Mouse (Mus musculus) MEL (cell line): ENCODE measurements around the gene Zer1. TPM values are rescaled to one million over a fixed set of nuclear protein-coding genes. Genes with fewer than 3 reads are reported as not detected.
A peak's percentile ranks its signal among the peaks of the same experiment; 100 is the strongest.

Experiments used
- DNase-seq: peaks from one replicate; pipeline ENCODE4 v3.0.0; 2011; ENCODE audit warnings: low read depth, low spot score
- H3K27ac ChIP-seq: 2 replicates; pipeline ENCODE4 v1.5.1; 2012; ENCODE audit warnings: low read depth, mild to moderate bottlenecking, control low read depth, low read length, moderate library complexity; ENCODE audit not compliant: control insufficient read depth
- H3K27me3 ChIP-seq, 2 experiments: fragments of 150-350 bp in 1 of 2; sonication (generic) in 1 of 2; 2 replicates each; pipeline ENCODE4 v1.6.1; 2012; ENCODE audit warnings: low read length in 2 of 2, mild to moderate bottlenecking in 2 of 2, improper control_type of control experiment in 1 of 2, moderate library complexity in 1 of 2; ENCODE audit not compliant: insufficient read depth in 2 of 2, control insufficient read depth in 1 of 2
- H3K36me3 ChIP-seq, 2 experiments: 2 replicates each; pipeline ENCODE4 v1.6.1; 2012 to 2014; ENCODE audit warnings: low read length in 2 of 2, improper control_type of control experiment in 1 of 2, inconsistent platforms in 1 of 2, mild to moderate bottlenecking in 1 of 2; ENCODE audit not compliant: insufficient read depth in 2 of 2, control insufficient read depth in 1 of 2
- H3K4me1 ChIP-seq, 2 experiments: fragments of 150-350 bp in 1 of 2; sonication (generic) in 1 of 2; 2 replicates each; pipeline ENCODE4 v1.6.1; 2012; ENCODE audit warnings: low read length in 2 of 2, improper control_type of control experiment in 1 of 2, mild to moderate bottlenecking in 1 of 2; ENCODE audit not compliant: insufficient read depth in 2 of 2, control insufficient read depth in 1 of 2
- H3K4me3 ChIP-seq, 2 experiments: fragments of 150-350 bp in 1 of 2; sonication (generic) in 1 of 2; 2 replicates each; pipeline ENCODE4 v1.5.1; 2012; ENCODE audit warnings: low read depth in 2 of 2, low read length in 2 of 2, mild to moderate bottlenecking in 2 of 2, moderate library complexity in 2 of 2, control low read depth in 1 of 2, improper control_type of control experiment in 1 of 2; ENCODE audit not compliant: control insufficient read depth in 1 of 2, insufficient read depth in 1 of 2
- H3K79me2 ChIP-seq: 2 replicates; pipeline ENCODE4 v1.6.1; 2012; ENCODE audit warnings: mild to moderate bottlenecking, low read length, moderate library complexity; ENCODE audit not compliant: control insufficient read depth, poor library complexity, insufficient read depth
- H3K9ac ChIP-seq: 2 replicates; pipeline ENCODE4 v1.6.1; 2012; ENCODE audit warnings: low read depth, mild to moderate bottlenecking, control low read depth, low read length, moderate library complexity; ENCODE audit not compliant: control insufficient read depth, poor library complexity, severe bottlenecking
- H3K9me3 ChIP-seq: fragments of 150-350 bp; sonication (generic); replicated peaks from 2 replicates; pipeline ENCODE4 v1.6.1; 2012; ENCODE audit warnings: mild to moderate bottlenecking, low read length, improper control_type of control experiment, moderate library complexity; ENCODE audit not compliant: insufficient read depth
- BHLHE40 ChIP-seq: IDR thresholded peaks from 2 replicates; pipeline ENCODE4 v1.6.1; 2012; ENCODE audit warnings: low read depth, mild to moderate bottlenecking, inconsistent platforms, low read length, improper control_type of control experiment, borderline replicate concordance
- CHD1 ChIP-seq: IDR thresholded peaks from 2 replicates; pipeline ENCODE4 v1.6.1; 2012; ENCODE audit warnings: low read depth, mild to moderate bottlenecking, inconsistent platforms, low read length, improper control_type of control experiment
- CHD2 ChIP-seq: IDR thresholded peaks from 2 replicates; pipeline ENCODE4 v1.6.1; 2011; ENCODE audit warnings: low read length, improper control_type of control experiment
- CTCF ChIP-seq, 3 experiments: IDR thresholded peaks in 2 of 3; conservative IDR thresholded peaks in 1 of 3; 2 replicates each; pipeline ENCODE4 v1.5.1; 2011 to 2012; ENCODE audit warnings: low read length in 3 of 3, low read depth in 2 of 3, mild to moderate bottlenecking in 2 of 3, improper control_type of control experiment in 1 of 3, inconsistent platforms in 1 of 3, mixed read lengths in 1 of 3, moderate library complexity in 1 of 3; ENCODE audit not compliant: control insufficient read depth in 1 of 3, insufficient read depth in 1 of 3, poor library complexity in 1 of 3, severe bottlenecking in 1 of 3
- E2F4 ChIP-seq: IDR thresholded peaks from 2 replicates; pipeline ENCODE4 v1.6.1; 2011; ENCODE audit warnings: low read depth, low read length, improper control_type of control experiment, borderline replicate concordance
- ELF1 ChIP-seq: IDR thresholded peaks from 2 replicates; pipeline ENCODE4 v1.6.1; 2014; ENCODE audit warnings: low read depth, mild to moderate bottlenecking, inconsistent platforms, low read length, improper control_type of control experiment, moderate library complexity
- EP300 ChIP-seq, 2 experiments: IDR thresholded peaks; 2 replicates each; pipeline ENCODE4 v1.6.1; 2011; ENCODE audit warnings: improper control_type of control experiment in 2 of 2, low read length in 2 of 2, low read depth in 1 of 2, mild to moderate bottlenecking in 1 of 2
- ETS1 ChIP-seq: IDR thresholded peaks from 2 replicates; pipeline ENCODE4 v1.6.1; 2012; ENCODE audit warnings: low read depth, mild to moderate bottlenecking, inconsistent platforms, low read length, improper control_type of control experiment, moderate library complexity
- GATA1 ChIP-seq: IDR thresholded peaks from 2 replicates; pipeline ENCODE4 v1.6.1; 2011; ENCODE audit warnings: low read depth, low read length, improper control_type of control experiment
- HCFC1 ChIP-seq: IDR thresholded peaks from 2 replicates; pipeline ENCODE4 v1.6.1; 2012; ENCODE audit warnings: low read depth, mild to moderate bottlenecking, inconsistent platforms, low read length, improper control_type of control experiment, moderate library complexity
- MAX ChIP-seq: IDR thresholded peaks from 2 replicates; pipeline ENCODE4 v1.6.1; 2011; ENCODE audit warnings: low read length, improper control_type of control experiment
- MAZ ChIP-seq: IDR thresholded peaks from 2 replicates; pipeline ENCODE4 v1.6.1; 2012; ENCODE audit warnings: low read depth, mild to moderate bottlenecking, inconsistent platforms, low read length, improper control_type of control experiment
- MXI1 ChIP-seq: IDR thresholded peaks from 2 replicates; pipeline ENCODE4 v1.6.1; 2011; ENCODE audit warnings: mild to moderate bottlenecking, low read depth, low read length, improper control_type of control experiment
- MYB ChIP-seq: IDR thresholded peaks from 2 replicates; pipeline ENCODE4 v1.6.1; 2011; ENCODE audit warnings: mild to moderate bottlenecking, low read depth, low read length, improper control_type of control experiment
- MYC ChIP-seq: IDR thresholded peaks from 2 replicates; pipeline ENCODE4 v1.6.1; 2011; ENCODE audit warnings: low read depth, mild to moderate bottlenecking, low read length, improper control_type of control experiment, moderate library complexity
- NELFE ChIP-seq: IDR thresholded peaks from 2 replicates; pipeline ENCODE4 v1.6.1; 2011; ENCODE audit warnings: low read depth, low read length, improper control_type of control experiment
- NRF1 ChIP-seq: IDR thresholded peaks from 2 replicates; pipeline ENCODE4 v1.6.1; 2014; ENCODE audit warnings: low read depth, mild to moderate bottlenecking, inconsistent platforms, low read length, improper control_type of control experiment, moderate library complexity; ENCODE audit not compliant: poor library complexity, insufficient read depth, severe bottlenecking
- POLR2A ChIP-seq, 2 experiments: IDR thresholded peaks; 2 replicates each; pipeline ENCODE4 v1.6.1; 2011 to 2012; ENCODE audit warnings: low read length in 2 of 2, mild to moderate bottlenecking in 2 of 2, control low read depth in 1 of 2, improper control_type of control experiment in 1 of 2, low read depth in 1 of 2, moderate library complexity in 1 of 2; ENCODE audit not compliant: control insufficient read depth in 1 of 2, insufficient read depth in 1 of 2, poor library complexity in 1 of 2
- POLR2AphosphoS5 ChIP-seq: IDR thresholded peaks from 2 replicates; pipeline ENCODE4 v1.6.1; 2012; ENCODE audit warnings: low read depth, borderline replicate concordance, mild to moderate bottlenecking, inconsistent platforms, low read length, moderate library complexity, mixed read lengths
- RAD21 ChIP-seq: IDR thresholded peaks from 2 replicates; pipeline ENCODE4 v1.6.1; 2011; ENCODE audit warnings: mild to moderate bottlenecking, low read depth, low read length, improper control_type of control experiment
- RCOR1 ChIP-seq: IDR thresholded peaks from 2 replicates; pipeline ENCODE4 v1.6.1; 2012; ENCODE audit warnings: low read depth, mild to moderate bottlenecking, inconsistent platforms, low read length, improper control_type of control experiment
- SIN3A ChIP-seq: IDR thresholded peaks from 2 replicates; pipeline ENCODE4 v1.6.1; 2012; ENCODE audit warnings: low read length, improper control_type of control experiment, inconsistent platforms
- TAL1 ChIP-seq: IDR thresholded peaks from 2 replicates; pipeline ENCODE4 v1.6.1; 2012; ENCODE audit warnings: mild to moderate bottlenecking, inconsistent platforms, low read length, moderate library complexity, mixed read lengths
- TBP ChIP-seq: IDR thresholded peaks from 2 replicates; pipeline ENCODE4 v1.8.0; 2011; ENCODE audit warnings: low read depth, low read length, improper control_type of control experiment
- TCF12 ChIP-seq: IDR thresholded peaks from 2 replicates; pipeline ENCODE4 v1.6.1; 2014; ENCODE audit warnings: low read depth, mild to moderate bottlenecking, inconsistent platforms, low read length, improper control_type of control experiment, moderate library complexity
- UBTF ChIP-seq: IDR thresholded peaks from 2 replicates; pipeline ENCODE4 v1.6.1; 2012; ENCODE audit warnings: low read depth, mild to moderate bottlenecking, inconsistent platforms, low read length, improper control_type of control experiment, moderate library complexity, borderline replicate concordance; ENCODE audit not compliant: insufficient read depth
- USF1 ChIP-seq: IDR thresholded peaks from 2 replicates; pipeline ENCODE4 v1.6.1; 2014; ENCODE audit warnings: low read depth, mild to moderate bottlenecking, inconsistent platforms, low read length, improper control_type of control experiment, moderate library complexity
- ZMIZ1 ChIP-seq: IDR thresholded peaks from 2 replicates; pipeline ENCODE4 v1.6.1; 2012; ENCODE audit warnings: low read depth, mild to moderate bottlenecking, inconsistent platforms, low read length, improper control_type of control experiment, moderate library complexity
- ZNF384 ChIP-seq: IDR thresholded peaks from 2 replicates; pipeline ENCODE4 v1.6.1; 2012; ENCODE audit warnings: low read depth, mild to moderate bottlenecking, inconsistent platforms, low read length, improper control_type of control experiment
- polyA plus RNA-seq, 2 experiments: library from polyadenylated mRNA; stranded (reverse) in 1 of 2; unstranded in 1 of 2; fragments of >175 nt in 1 of 2; fragments of >200 nt in 1 of 2; gene quantifications; 2 replicates each; pipeline versions ENCODE4 v1.2.1 to v1.2.4; 2012; ENCODE audit warnings: low replicate concordance in 2 of 2, low read depth in 1 of 2; ENCODE audit not compliant: insufficient read length in 2 of 2, insufficient read depth in 1 of 2, missing spikeins in 1 of 2
- total RNA-seq: library from RNA; depleted of rRNA; stranded (reverse); fragments of 300-350 nt; gene quantifications from 2 replicates; pipeline ENCODE4 v1.2.3, GENCODE M21; 2012

The Zer1 gene
- total and polyA plus RNA-seq, 3 experiments, result 3.9 to 14.0 TPM; not detected in 1

DNA sequence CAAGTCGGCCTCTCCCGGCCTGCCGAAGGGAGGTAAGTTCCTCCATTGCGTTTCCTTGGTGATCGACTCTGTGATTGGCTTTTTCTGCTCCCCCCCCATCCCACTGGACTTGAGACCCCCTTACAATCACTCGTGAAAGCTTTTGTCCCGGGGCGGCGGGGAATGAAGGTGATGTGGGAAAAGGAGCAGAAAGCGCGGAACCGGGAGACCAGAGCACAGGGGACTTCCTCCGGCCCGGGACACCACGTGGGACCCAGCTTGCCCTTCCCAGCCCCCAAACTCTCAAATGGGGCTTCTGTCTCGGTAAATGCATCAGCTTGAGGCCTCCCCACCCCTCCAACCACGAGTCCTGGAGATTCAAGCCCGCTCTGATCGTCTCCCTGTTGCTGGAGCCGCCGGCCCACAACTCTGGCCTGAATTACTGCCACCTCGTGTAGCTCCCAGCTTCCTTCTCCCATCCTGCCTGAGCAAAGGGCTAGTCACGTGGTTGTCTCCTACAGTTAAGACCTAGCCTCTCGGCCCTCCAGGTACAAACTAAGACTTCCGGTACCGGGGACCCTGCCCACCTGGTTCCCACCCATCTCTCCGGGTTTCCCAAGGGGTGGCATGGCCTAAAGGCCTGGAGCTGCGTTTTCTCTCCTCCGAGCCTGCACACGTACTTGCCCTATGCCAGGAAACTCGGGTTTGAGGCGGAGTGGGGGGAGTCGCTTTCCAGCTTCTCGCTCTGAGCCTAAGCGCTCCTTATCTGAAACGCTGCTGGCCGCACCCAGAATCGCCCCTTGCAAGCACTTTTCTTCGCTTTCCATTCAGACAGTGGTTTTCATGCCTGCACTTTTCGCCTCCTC, 61.9 kb downstream of the Zer1 start (continued):
- peak; percentile 93 for TF ChIP-seq USF1
- TF ChIP-seq TAL1, result no peak
- peak; percentile 97 for TF ChIP-seq MXI1
- TF ChIP-seq MYB, result 0 out of 2 replicates have a peak, but pooled peaks have one; percentile 14
- 0 out of 2 replicates have a peak, but pooled peaks have one; percentile 7 for TF ChIP-seq BHLHE40
- peak; percentile 48 for TF ChIP-seq ETS1
- TF ChIP-seq GATA1, result peak; percentile 64
- TF ChIP-seq CTCF (IDR thresholded peaks at IDR 0.05 in 2 of 3, conservative IDR thresholded peaks at IDR 0.05 in 1 of 3; ENCODE audit: control insufficient read depth in 1 of 3, insufficient read depth in 1 of 3, low read depth in 2 of 3, low read length in 3 of 3, poor library complexity in 1 of 3, severe bottlenecking in 1 of 3), result no peak
- no peak for TF ChIP-seq E2F4
- no peak for TF ChIP-seq ZNF384
- TF ChIP-seq EP300 (IDR thresholded peaks at IDR 0.05; ENCODE audit: low read depth in 1 of 2, low read length in 2 of 2), result peak; percentile 38 to 47
- TF ChIP-seq UBTF, result 0 out of 2 replicates have a peak, but pooled peaks have one; percentile 12

DNA sequence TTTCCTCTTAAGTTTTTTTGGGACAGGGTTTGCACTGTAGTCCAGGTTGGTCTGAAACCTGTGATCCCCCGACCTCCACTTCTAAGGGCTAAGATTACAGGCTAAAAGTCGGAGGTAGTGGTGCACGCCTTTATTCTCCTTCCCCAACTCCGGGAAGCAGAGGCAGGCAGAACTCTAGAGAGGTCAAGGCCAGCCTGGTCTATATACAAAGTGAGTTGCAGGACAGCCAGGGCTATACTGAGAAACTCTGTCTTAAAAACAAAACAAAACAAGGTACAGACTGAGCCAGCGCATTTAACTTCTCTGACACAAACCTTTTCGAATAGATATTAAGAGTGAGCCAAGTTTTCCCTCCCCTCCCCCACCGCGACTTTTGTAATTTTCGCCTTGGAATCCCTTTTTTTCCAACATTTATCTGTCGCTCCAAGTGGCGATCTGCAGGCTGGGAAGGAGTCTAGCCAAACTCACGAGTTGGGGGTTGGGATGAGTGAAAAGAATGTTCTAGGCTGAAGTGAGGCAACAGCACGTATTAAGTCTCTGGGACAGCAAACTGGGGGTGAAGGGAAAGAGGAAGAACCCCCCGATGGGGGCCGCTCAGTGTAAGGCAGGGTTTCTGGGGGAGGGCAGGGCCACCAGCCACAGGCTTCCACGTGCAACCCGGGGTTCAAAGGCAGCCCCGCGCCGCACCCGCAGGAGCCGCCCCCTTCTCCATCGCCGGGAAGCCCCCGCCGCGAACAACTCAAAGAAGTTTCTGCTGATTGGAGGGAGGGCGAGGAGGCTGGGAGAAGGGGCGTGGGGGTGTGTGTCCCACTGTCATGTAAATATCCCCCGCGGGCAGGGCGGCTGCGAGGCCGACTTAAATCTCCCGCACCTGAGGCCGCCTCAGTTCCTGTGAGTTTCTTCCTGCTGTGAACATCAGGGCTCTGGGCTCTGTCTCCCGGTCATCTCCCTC, 62.9 kb downstream of the Zer1 start:
- peak; percentile 94 for DNase-seq
- Histone ChIP-seq H3K27ac (peak overlapping the region; percentile 97), H3K4me3 (peak overlapping the region; percentile 86 to 94), H3K9me3 (no peaks in the 10 kb centered on the region), H3K4me1 (peaks cover 3 to 14% of the 10 kb centered on the region in 2 experiments; a peak in 3 of 4 replicates), H3K9ac (peak overlapping the region; percentile 99), H3K79me2 (peaks cover 46% of the 10 kb centered on the region), H3K36me3 (peaks cover 0 to 18% of the 10 kb centered on the region in 2 experiments; a peak in 2 of 4 replicates), H3K27me3 (no peaks in the 10 kb centered on the region)
- TF ChIP-seq ZMIZ1 (no peak), NELFE (peak; percentile 23; the same call in 1 of the 2 replicates), RCOR1 (no peak), MYC (peak; percentile 89), HCFC1 (no peak; the same call in none of the 2 replicates), SIN3A (peak; percentile 71), CTCF (IDR thresholded peaks at IDR 0.05 in 2 of 3, conservative IDR thresholded peaks at IDR 0.05 in 1 of 3; ENCODE audit: control insufficient read depth in 1 of 3, insufficient read depth in 1 of 3, low read depth in 2 of 3, low read length in 3 of 3, poor library complexity in 1 of 3, severe bottlenecking in 1 of 3) (no peak), MAX (peak; percentile 91), USF1 (peak; percentile 19; the same call in 1 of the 2 replicates), BHLHE40 (peak; percentile 46; the same call in 1 of the 2 replicates), EP300 (IDR thresholded peaks at IDR 0.05; ENCODE audit: low read depth in 1 of 2, low read length in 2 of 2) (peak; percentile 6 to 26; a peak in 1 of 4 replicates), POLR2A (IDR thresholded peaks at IDR 0.05; ENCODE audit: control insufficient read depth in 1 of 2, insufficient read depth in 1 of 2, low read depth in 1 of 2, low read length in 2 of 2, poor library complexity in 1 of 2) (peak in 1 of 2 experiments; percentile 54; a peak in 1 of 4 replicates), NRF1 (no peak), CHD1 (0 out of 2 replicates have a peak, but pooled peaks have one; percentile 69), MXI1 (peak; percentile 97), RAD21 (no peak), TBP (peak; percentile 67; the same call in 1 of the 2 replicates), ELF1 (no peak), CHD2 (peak; percentile 75), MAZ (peak; percentile 81; the same call in 1 of the 2 replicates), ETS1 (peak; percentile 21), TCF12 (no peak; the same call in 1 of the 2 replicates), POLR2AphosphoS5 (0 out of 2 replicates have a peak, but pooled peaks have one; percentile 60)
